Mouse (Mus musculus) heart, adult 9 months (tissue): ENCODE data around the gene Setd1b.

ENCODE experiments used
- DNase-seq, 2 experiments: peaks; one replicate each; pipeline ENCODE4 v3.0.0; 2022; ENCODE audit warnings: low spot score in 2 of 2

Gene Setd1b

DNA sequence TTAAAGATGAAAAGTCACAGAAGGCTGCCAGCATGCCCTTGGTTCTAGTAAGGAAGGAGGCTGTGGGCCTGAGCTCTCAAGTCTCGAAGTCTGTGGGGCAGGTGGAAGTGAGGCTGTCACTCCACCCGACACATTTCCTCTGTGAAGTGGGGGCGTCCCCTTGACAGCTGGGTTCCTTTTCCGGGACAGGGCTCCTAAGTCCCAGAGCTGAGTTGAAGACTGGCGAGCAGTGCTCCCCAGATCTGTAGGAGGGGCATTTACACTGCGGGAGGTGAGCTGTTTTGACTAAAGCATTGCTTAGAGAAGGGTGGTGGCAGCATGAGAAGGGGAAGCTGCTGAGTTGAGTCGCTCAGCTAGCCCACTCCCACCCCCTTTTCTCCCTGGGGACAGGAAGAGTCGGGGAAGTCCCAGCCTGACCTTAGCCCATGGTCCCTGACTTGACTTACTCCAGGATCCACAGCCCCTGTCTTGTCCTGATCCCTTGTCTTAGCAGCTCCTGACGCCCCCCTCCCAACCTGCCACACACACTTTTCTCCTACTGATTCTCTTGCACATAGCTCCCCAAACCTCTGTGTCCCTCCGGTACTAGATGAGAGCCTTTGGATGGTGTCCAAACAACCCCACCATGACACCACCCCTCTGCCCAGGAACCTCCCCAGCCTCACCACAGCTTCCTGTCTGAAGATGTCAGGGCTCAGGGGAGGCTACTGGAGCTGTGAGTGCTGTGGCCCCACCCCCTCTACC lies 13.4 kb upstream of the Setd1b start:
- DNase-seq: peak; percentile 23 to 57

GRCm38 (mm10) chr5:123129170-123129757 lies 12.7 kb upstream of the Setd1b start:
- DNase-seq: no peak

- DNase-seq: no peak
Observed at GRCm38 (mm10) chr5:123130030-123130813, 11.8 kb upstream of the Setd1b start.

- DNase-seq: no peak
Observed at GRCm38 (mm10) chr5:123130814-123131148, 11.2 kb upstream of the Setd1b start.

DNA sequence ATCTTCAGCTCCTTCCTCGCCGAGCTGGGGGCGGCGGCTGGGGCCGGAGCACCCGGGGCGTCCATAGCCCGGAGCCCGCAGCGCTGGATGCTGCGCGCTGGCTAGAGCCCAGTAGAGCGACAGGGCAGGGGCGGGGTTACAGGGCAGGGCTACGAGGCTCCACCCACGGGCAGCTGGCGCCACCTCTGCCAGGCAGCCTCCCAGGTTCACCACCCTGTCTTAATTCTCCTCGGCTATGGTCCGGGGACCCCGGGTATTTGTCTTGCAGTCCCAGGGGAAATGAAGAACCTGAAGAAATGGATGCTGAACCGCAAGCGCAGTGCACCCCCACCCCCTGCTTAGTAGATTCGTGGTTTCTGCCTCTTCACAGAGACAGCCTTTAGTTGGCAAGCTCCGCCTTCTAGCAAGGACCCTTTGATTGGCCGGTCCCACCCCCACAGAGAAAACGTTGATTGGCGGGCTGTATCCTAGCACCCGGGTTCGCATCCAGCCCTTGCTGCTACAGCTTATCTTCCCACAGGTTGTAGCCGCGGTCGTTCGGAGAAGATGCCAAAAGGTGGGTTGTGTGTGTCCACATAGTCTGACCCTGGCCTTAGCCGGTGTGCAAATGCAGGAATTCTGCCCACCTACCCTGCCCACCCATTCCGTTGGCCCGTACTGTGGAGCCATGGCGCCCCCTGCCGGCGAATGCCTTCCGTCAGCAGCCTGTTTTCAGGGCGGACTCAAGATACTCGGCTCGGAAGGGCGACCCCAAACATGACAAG lies 9.5 kb upstream of the Setd1b start, which contains the start of gene Rhof:
TSS of gene Rhof (minus strand) at position 385 of the 764 bp plus-strand sequence.
- DNase-seq: peak; percentile 71 to 76

DNA sequence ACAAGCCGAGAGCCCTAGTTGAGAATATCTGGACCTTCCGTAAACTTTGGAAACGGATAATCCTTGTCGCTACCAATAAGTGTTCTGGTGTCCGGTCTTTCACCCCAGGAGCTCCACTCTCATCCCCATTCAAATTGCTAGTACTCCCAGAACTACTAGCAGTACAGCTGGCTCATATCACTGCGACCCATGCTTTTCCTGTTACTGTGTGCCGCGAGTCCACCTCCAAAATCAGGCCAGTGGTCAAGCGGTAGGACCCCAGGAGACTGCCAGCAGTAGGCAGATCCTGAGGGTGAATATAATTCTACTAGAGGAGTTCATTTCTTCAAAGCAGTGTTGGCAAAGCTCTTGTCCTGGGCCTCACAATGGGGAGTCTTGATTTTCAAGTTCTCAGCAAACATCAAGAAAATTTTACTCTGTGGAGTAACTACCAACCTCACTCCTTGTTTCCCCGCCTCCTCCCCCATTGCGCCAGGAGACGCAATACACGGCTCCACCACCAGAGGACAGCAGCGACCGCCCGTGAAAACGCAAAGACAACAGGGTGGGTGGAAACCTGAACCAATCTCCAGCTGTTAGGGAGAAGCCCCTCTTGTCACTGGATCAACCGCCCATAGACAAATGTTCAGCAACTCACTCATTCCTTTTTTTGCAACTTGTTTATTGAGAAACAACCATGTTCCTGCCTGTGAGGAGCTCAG lies 8.8 kb upstream of the Setd1b start:
- DNase-seq: peak; percentile 87 to 92

DNA sequence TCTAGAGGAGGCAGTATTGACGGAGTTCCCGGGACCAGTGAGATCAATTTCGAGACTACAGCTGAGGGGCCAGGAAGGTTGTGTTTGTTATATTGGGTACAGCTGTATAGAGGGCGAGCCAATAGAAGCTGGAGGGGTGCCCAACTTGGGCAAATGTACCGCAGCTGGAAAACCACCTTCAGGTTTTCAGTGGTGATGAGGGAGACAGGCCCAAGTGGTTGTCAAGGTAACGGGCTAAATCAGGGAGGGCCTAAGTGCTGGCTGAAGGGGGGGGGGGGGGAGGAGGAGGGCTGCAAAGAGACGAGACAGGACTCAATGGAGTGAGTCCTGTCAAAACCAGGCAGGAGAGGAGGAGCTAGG lies 8.2 kb upstream of the Setd1b start:
- no peak for DNase-seq

GRCm38 (mm10) chr5:123134186-123134874 lies 7.7 kb upstream of the Setd1b start:
- DNase-seq: peak; percentile 84 to 85

DNA sequence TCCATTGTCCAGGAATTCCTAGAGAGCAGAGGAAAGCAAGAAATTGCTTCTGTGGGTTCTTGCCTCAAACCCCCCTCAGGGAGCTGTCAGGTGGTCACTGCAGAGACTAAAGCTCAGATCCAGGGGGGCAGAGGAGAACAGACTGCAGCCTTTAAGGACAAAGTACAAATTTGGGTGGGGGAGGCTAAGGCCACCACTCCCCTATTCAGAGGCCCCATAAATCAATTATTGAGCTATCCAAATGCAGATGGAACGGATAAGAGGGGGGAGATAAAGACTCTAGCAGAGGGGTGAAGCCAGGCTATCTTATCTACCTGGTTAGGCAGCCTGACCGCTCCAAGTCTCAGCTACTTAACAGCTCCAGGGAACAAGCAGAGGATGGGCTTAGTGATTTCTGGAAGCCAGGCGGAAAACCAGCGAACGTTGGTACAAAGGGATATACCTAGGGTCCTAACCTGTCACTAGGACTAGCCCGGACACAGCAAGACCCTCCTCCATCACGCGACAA lies 7.1 kb upstream of the Setd1b start:
- DNase-seq: no peak

DNA sequence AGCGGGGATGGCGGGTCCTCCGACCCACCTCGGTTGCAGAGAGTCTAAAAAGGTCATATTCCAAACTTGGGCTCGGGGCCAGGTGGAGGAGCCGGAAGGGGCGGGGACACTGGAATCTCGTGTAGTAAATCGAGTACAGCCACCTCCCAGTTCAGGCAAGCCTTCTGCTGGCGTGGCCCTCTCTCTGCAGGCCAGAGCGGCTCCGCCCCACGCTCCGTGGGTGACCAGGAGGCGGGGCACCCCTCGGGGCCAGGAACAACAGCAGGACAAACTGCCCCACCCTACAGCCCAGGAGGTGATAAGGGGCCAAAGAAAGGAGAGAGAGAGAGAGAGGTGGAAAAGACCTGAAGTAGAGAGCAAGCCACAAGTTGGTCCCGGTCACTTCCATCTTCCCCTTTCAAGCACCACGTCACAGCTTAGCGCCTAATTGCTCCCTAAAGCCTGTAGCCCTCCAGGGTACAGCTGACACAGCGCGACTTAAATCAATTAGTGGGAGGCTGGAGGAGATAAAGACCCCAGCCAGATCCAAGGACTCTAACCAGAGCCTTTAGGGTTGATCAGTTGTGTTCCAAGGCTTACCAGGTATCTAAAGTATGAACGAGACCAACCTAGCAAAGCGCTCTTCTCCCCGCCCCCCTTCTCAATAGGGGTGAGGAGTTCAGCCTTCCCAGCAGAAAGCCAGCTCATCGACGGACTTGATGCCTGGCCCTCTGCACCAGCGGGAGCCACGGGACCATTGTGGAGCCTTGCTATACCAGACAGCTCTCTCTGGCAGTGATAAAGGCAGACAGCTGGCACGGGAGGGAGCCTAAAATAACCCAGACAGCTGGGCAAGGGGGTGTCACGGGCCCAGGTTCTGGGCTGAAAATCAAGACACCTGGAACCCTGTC lies 6.3 kb upstream of the Setd1b start:
- peak; percentile 96 for DNase-seq

DNA sequence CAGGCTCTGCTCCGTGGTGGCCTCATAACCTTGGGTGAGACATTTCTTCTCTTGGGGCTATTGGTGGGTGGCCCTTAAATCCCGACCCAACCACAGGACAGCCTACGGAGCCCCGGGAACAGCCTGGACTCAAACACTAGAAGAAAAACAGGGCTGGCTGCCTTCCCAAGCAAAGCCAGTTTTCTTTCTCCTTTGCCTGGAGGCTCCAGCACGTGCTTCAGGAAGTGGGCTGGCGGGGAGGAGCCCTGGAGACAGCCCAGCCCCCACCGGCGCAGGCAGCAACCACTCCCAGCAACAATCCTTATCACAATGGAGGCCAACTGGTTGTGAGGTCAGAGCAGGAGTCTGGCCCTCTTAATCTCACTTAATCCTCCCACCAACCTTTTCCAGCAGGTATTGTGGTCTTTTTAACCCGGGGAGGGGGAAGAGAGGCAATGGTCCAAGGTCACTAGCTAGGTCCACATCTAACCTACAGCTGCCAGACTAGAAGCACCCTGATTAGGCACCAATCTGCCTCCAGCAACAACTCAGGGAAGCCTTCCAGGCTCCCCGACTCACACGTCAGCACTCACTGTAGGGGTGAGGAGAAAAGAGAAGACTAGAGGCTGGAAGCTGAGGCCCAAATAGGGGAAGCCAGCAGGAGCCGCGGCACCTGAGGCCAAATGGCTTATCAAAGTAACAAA lies 5.5 kb upstream of the Setd1b start:
- DNase-seq: peak; percentile 97

- DNase-seq: peak; percentile 92 to 93
Observed at GRCm38 (mm10) chr5:123137044-123137909, 4.7 kb upstream of the Setd1b start.

- no peak for DNase-seq
Observed at GRCm38 (mm10) chr5:123137910-123138229, 4.1 kb upstream of the Setd1b start.

- peak; percentile 86 to 88 for DNase-seq
Observed at GRCm38 (mm10) chr5:123138230-123138911, 3.6 kb upstream of the Setd1b start.

GRCm38 (mm10) chr5:123138953-123139721 lies 2.9 kb upstream of the Setd1b start:
- peak; percentile 87 to 90 for DNase-seq

GRCm38 (mm10) chr5:123139722-123140627 lies 2.0 kb upstream of the Setd1b start:
- DNase-seq: peak in 1 of 2 experiments; percentile 35
